Mouse (Mus musculus) liver, embryonic 11.5 days (tissue): ENCODE measurements at regions not wholly inside any gene's neighbourhood (a gene's known extent, or its start where the extent isn't known, plus 50 kb on each side); places are given as distances from the start of the nearest gene placed in this dataset.

Experiments used
- ATAC-seq: fragments of 200-750 bp; cut with Nextera tagmentation; replicated peaks from 2 replicates; pipeline ENCODE4 v1.8.0; 2017; ENCODE audit warnings: moderate number of reproducible peaks, mild to moderate bottlenecking, moderate TSS enrichment, moderate library complexity; ENCODE audit not compliant: low FRiP score
- DNase-seq: peaks from one replicate; pipeline ENCODE4 v3.0.0-alpha.2; 2017; ENCODE audit warnings: low spot score
- H3K27ac ChIP-seq: fragments of 300-500 bp; sonication (generic); 2 replicates; pipeline ENCODE4 v1.5.1; 2014; ENCODE audit warnings: mild to moderate bottlenecking, low read depth, low read length, control low read depth
- H3K27me3 ChIP-seq: fragments of 300-500 bp; sonication (generic); replicated peaks from 2 replicates; pipeline ENCODE4 v1.6.1; 2014; ENCODE audit warnings: low read length, mixed read lengths; ENCODE audit not compliant: control insufficient read depth, insufficient read depth
- H3K36me3 ChIP-seq: fragments of 300-500 bp; sonication (generic); 2 replicates; pipeline ENCODE4 v1.6.1; 2014; ENCODE audit warnings: mild to moderate bottlenecking, low read length, moderate library complexity, mixed read lengths; ENCODE audit not compliant: control insufficient read depth, insufficient read depth
- H3K4me1 ChIP-seq: fragments of 300-500 bp; sonication (generic); replicated peaks from 2 replicates; pipeline ENCODE4 v1.6.1; 2014; ENCODE audit warnings: low read length, mixed read lengths; ENCODE audit not compliant: control insufficient read depth, insufficient read depth
- H3K4me2 ChIP-seq: fragments of 300-500 bp; sonication (generic); 2 replicates; pipeline ENCODE4 v1.6.1; 2014; ENCODE audit warnings: mild to moderate bottlenecking, control low read depth, moderate library complexity
- H3K4me3 ChIP-seq: fragments of 300-500 bp; sonication (generic); 2 replicates; pipeline ENCODE4 v1.5.1; 2014; ENCODE audit warnings: low read depth, low read length, control low read depth
- H3K9ac ChIP-seq: fragments of 300-500 bp; sonication (generic); 2 replicates; pipeline ENCODE4 v1.6.1; 2014; ENCODE audit warnings: low read depth, low read length, control low read depth
- H3K9me3 ChIP-seq: fragments of 300-500 bp; sonication (generic); 2 replicates; pipeline ENCODE4 v1.6.1; 2016; ENCODE audit warnings: low read length, inconsistent platforms, mixed read lengths; ENCODE audit not compliant: control insufficient read depth
- WGBS: fragments of 180-500 bp; shearing (Covaris S2); extraction: QIAGEN DNeasy Blood & Tissue Kit; methylation state at CpG from one replicate; pipeline ENCODE4 v1.1.7; 2014; 5-methylcytosine and 5-hydroxymethylcytosine counted together

GRCm38 (mm10) chr8:8324520-8324919 lies 336.5 kb downstream of the Efnb2 start:
- Histone ChIP-seq H3K36me3 (no peaks in the 10 kb centered on the region), H3K9me3 (no peaks in the 10 kb centered on the region), H3K9ac (no peak overlapping the region), H3K4me2 (no peak overlapping the region), H3K27ac (no peak overlapping the region), H3K4me1 (no peaks in the 10 kb centered on the region), H3K27me3 (no peaks in the 10 kb centered on the region), H3K4me3 (no peak overlapping the region)
- no peak for DNase-seq
- no peak for ATAC-seq
- 64% methylated on average over 5 of the region's 5 CpGs for WGBS

GRCm38 (mm10) chr8:8308253-8308652 lies 352.8 kb downstream of the Efnb2 start:
- Histone ChIP-seq H3K9ac (no peak overlapping the region), H3K36me3 (no peaks in the 10 kb centered on the region), H3K27me3 (no peaks in the 10 kb centered on the region), H3K4me3 (no peak overlapping the region), H3K4me2 (no peak overlapping the region), H3K9me3 (no peaks in the 10 kb centered on the region), H3K27ac (no peak overlapping the region), H3K4me1 (no peaks in the 10 kb centered on the region)
- ATAC-seq (no peak), DNase-seq (no peak)
- WGBS = 80% methylated on average over 7 of the region's 7 CpGs

- WGBS = 64% methylated on average over 9 of the region's 9 CpGs
Observed at GRCm38 (mm10) chr8:8307487-8307886, 353.6 kb downstream of the Efnb2 start.

GRCm38 (mm10) chr8:8299965-8300767 lies 360.9 kb downstream of the Efnb2 start:
- Histone ChIP-seq H3K27me3 (no peaks in the 10 kb centered on the region), H3K9ac (no peak overlapping the region), H3K9me3 (no peaks in the 10 kb centered on the region), H3K36me3 (no peaks in the 10 kb centered on the region), H3K27ac (no peak overlapping the region), H3K4me1 (no peaks in the 10 kb centered on the region), H3K4me3 (no peak overlapping the region), H3K4me2 (no peak overlapping the region)
- ATAC-seq (no peak), DNase-seq (no peak)
- 71% methylated on average over 6 of the region's 6 CpGs for whole genome bisulfite sequencing

More at GRCm38 (mm10) chr8:8307487-8307886, 353.6 kb downstream of the Efnb2 start:
- no peak overlapping the region for H3K9ac ChIP-seq
- no peak overlapping the region for H3K4me3 ChIP-seq
- no peak overlapping the region for H3K27ac ChIP-seq
- no peaks in the 10 kb centered on the region for H3K9me3 ChIP-seq
- no peaks in the 10 kb centered on the region for H3K36me3 ChIP-seq
- DNase-seq (no peak), ATAC-seq (no peak)
- no peaks in the 10 kb centered on the region for H3K4me1 ChIP-seq
- H3K27me3 ChIP-seq = no peaks in the 10 kb centered on the region
- no peak overlapping the region for H3K4me2 ChIP-seq

- H3K4me2 ChIP-seq = no peak overlapping the region
- no peak overlapping the region for H3K9ac ChIP-seq
- no peak overlapping the region for H3K27ac ChIP-seq
- no peaks in the 10 kb centered on the region for H3K4me1 ChIP-seq
- 67% methylated on average over 6 of the region's 6 CpGs for WGBS
- no peaks in the 10 kb centered on the region for H3K36me3 ChIP-seq
- no peak overlapping the region for H3K4me3 ChIP-seq
- no peak for DNase-seq
- no peak for ATAC-seq
- H3K27me3 ChIP-seq = no peaks in the 10 kb centered on the region
- no peaks in the 10 kb centered on the region for H3K9me3 ChIP-seq
Observed at GRCm38 (mm10) chr8:8292577-8293247, 368.3 kb downstream of the Efnb2 start.

- no peak for ATAC-seq
- 77% methylated on average over 4 of the region's 4 CpGs for WGBS
- H3K4me1 ChIP-seq = no peaks in the 10 kb centered on the region
Observed at GRCm38 (mm10) chr8:8285876-8286275, 375.2 kb downstream of the Efnb2 start.

GRCm38 (mm10) chr8:8274987-8275386 lies 386.1 kb downstream of the Efnb2 start:
- no peak overlapping the region for H3K4me2 ChIP-seq
- DNase-seq = no peak
- H3K4me3 ChIP-seq = no peak overlapping the region
- no peak for ATAC-seq
- H3K4me1 ChIP-seq = no peaks in the 10 kb centered on the region
- no peak overlapping the region for H3K27ac ChIP-seq
- no peak overlapping the region for H3K9ac ChIP-seq
- H3K9me3 ChIP-seq = no peaks in the 10 kb centered on the region
- H3K27me3 ChIP-seq = no peaks in the 10 kb centered on the region
- 59% methylated on average over 1 of the region's 1 CpGs for WGBS
- H3K36me3 ChIP-seq = no peaks in the 10 kb centered on the region

More at GRCm38 (mm10) chr8:8285876-8286275, 375.2 kb downstream of the Efnb2 start:
- no peaks in the 10 kb centered on the region for H3K9me3 ChIP-seq
- no peak overlapping the region for H3K4me2 ChIP-seq
- H3K4me3 ChIP-seq = no peak overlapping the region
- H3K27me3 ChIP-seq = no peaks in the 10 kb centered on the region
- H3K36me3 ChIP-seq = no peaks in the 10 kb centered on the region
- H3K27ac ChIP-seq = no peak overlapping the region
- H3K9ac ChIP-seq = no peak overlapping the region
- no peak for DNase-seq

- Histone ChIP-seq H3K4me3 (no peak overlapping the region), H3K27ac (no peak overlapping the region), H3K9me3 (no peaks in the 10 kb centered on the region), H3K36me3 (no peaks in the 10 kb centered on the region), H3K4me1 (no peaks in the 10 kb centered on the region), H3K9ac (no peak overlapping the region), H3K27me3 (no peaks in the 10 kb centered on the region), H3K4me2 (no peak overlapping the region)
- DNase-seq = no peak
- no peak for ATAC-seq
- WGBS = 63% methylated on average over 3 of the region's 3 CpGs
Observed at GRCm38 (mm10) chr8:8274211-8274641, 386.8 kb downstream of the Efnb2 start.

- H3K9me3 ChIP-seq = no peaks in the 10 kb centered on the region
- no peaks in the 10 kb centered on the region for H3K4me1 ChIP-seq
- no peak overlapping the region for H3K4me3 ChIP-seq
- H3K27ac ChIP-seq = no peak overlapping the region
- ATAC-seq (no peak), DNase-seq (no peak)
- no peaks in the 10 kb centered on the region for H3K36me3 ChIP-seq
- no peak overlapping the region for H3K4me2 ChIP-seq
- 79% methylated on average over 7 of the region's 7 CpGs for WGBS
- H3K9ac ChIP-seq = no peak overlapping the region
- H3K27me3 ChIP-seq = no peaks in the 10 kb centered on the region
Observed at GRCm38 (mm10) chr8:8258855-8259254, 402.2 kb downstream of the Efnb2 start.
